Mouse (Mus musculus) liver, postnatal 0 days (tissue): ENCODE data around the gene Tmem87a. TPM values are rescaled to one million over a fixed set of nuclear protein-coding genes. Genes with fewer than 3 reads are reported as not detected.

Experiments used
- ATAC-seq: fragments of 200-750 bp; cut with Nextera tagmentation; 2 replicates; pipeline ENCODE4 v1.8.0; 2017; ENCODE audit warnings: mild to moderate bottlenecking, moderate library complexity
- DNase-seq: peaks from one replicate; pipeline ENCODE4 v3.0.0-alpha.2; 2016
- H3K27ac ChIP-seq: fragments of 300-500 bp; sonication (generic); 2 replicates; pipeline ENCODE4 v1.5.1; 2014; ENCODE audit warnings: antibody characterized with exemption, moderate library complexity, mild to moderate bottlenecking, low read depth
- H3K27me3 ChIP-seq: fragments of 300-500 bp; sonication (generic); 2 replicates; pipeline ENCODE4 v1.6.1; 2014; ENCODE audit warnings: low read length, control low read depth, mixed read lengths; ENCODE audit not compliant: insufficient read depth
- H3K36me3 ChIP-seq: fragments of 300-500 bp; sonication (generic); replicated peaks from 2 replicates; pipeline ENCODE4 v1.6.1; 2014; ENCODE audit warnings: mild to moderate bottlenecking, control low read depth, low read length, moderate library complexity, mixed read lengths; ENCODE audit not compliant: insufficient read depth
- H3K4me1 ChIP-seq: fragments of 300-500 bp; sonication (generic); 2 replicates; pipeline ENCODE4 v1.6.1; 2014; ENCODE audit warnings: antibody characterized with exemption, mild to moderate bottlenecking, control low read depth; ENCODE audit not compliant: insufficient read depth
- H3K4me2 ChIP-seq: fragments of 300-500 bp; sonication (generic); 2 replicates; pipeline ENCODE4 v1.6.1; 2014; ENCODE audit warnings: low read depth, mild to moderate bottlenecking, low read length, moderate library complexity, mixed read lengths
- H3K4me3 ChIP-seq: fragments of 300-500 bp; sonication (generic); 2 replicates; pipeline ENCODE4 v1.5.1; 2014; ENCODE audit warnings: low read depth, low read length
- H3K9ac ChIP-seq: fragments of 300-500 bp; sonication (generic); replicated peaks from 2 replicates; pipeline ENCODE4 v1.6.1; 2014; ENCODE audit warnings: mild to moderate bottlenecking, moderate library complexity
- H3K9me3 ChIP-seq: fragments of 300-500 bp; sonication (generic); 2 replicates; pipeline ENCODE4 v1.6.1; 2016; ENCODE audit warnings: mild to moderate bottlenecking, control low read depth, low read length, mixed read lengths
- CTCF ChIP-seq: sonication (generic); IDR thresholded peaks from 2 replicates; pipeline ENCODE4 v1.5.1; 2016; ENCODE audit warnings: antibody characterized with exemption, low read depth
- EP300 ChIP-seq: IDR thresholded peaks from 2 replicates; pipeline ENCODE4 v1.6.1; 2016; ENCODE audit warnings: antibody characterized with exemption, low read depth, mild to moderate bottlenecking
- WGBS: fragments of 180-500 bp; shearing (Covaris S2); extraction: QIAGEN DNeasy Blood & Tissue Kit; methylation state at CpG from one replicate; pipeline ENCODE4 v1.1.7; 2014; ENCODE audit not compliant: insufficient replicate concordance; 5-methylcytosine and 5-hydroxymethylcytosine counted together
- polyA plus RNA-seq: library from polyadenylated mRNA; unstranded; fragments of >200 nt; fragmentation: Nextera tagmentation; extraction: Ambion mirVana; gene quantifications from 2 replicates; pipeline ENCODE4 v1.2.1, GENCODE M21; 2015

Tmem87a gene
- polyA plus RNA-seq, 1 experiment from 2014 or later: 3.2 TPM

DNA sequence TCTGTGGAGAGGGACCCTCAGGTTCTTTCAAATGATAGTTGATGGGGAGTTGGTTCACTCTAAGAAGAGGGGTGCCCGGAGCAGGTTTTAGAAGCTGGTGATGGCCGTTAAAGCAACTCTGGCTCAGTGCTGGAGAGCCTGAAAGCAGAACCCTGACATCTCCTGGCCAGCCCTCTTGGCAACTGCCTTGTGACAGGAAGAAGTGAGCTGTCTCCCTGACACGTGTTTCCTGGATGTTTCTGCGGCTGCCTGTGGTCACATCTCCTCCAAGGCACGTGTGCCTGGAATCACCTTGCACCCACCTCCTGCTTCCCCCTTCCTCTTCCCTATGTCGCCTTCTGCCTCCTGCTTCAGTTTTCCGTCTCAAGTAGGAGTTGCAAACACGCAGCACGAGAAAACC is 55.8 kb downstream of the Tmem87a start:
- Histone ChIP-seq H3K9ac (no peak overlapping the region), H3K4me2 (0 out of 2 replicates have a peak overlapping the region, but pooled peaks have one; percentile 7), H3K27me3 (no peaks in the 10 kb centered on the region), H3K27ac (0 out of 2 replicates have a peak overlapping the region, but pooled peaks have one; percentile 19), H3K4me3 (no peak overlapping the region), H3K9me3 (no peaks in the 10 kb centered on the region), H3K4me1 (peaks cover 12% of the 10 kb centered on the region), H3K36me3 (peaks cover 36% of the 10 kb centered on the region)
- ATAC-seq (no peak), DNase-seq (peak; percentile 27)
- 33% methylated on average over 9 of the region's 9 CpGs for WGBS
- TF ChIP-seq CTCF (no peak), EP300 (no peak)

DNA sequence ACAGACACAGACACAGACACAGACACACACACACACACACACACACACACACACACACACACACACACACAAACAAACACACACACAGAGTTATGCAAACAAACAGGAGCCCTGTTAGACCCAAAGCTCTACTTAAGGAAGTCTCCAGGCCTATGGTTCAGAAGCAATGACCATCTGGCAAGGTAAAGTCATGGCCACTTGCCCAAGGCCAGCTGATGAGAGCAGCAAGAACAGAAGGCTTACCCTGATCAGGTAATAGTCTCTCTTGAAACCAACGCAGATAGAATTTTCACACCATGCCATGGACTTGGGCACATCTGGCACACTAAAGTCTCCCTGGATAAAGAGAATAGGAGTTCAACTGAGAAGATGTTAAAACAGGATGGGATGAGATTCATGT is 62.2 kb downstream of the Tmem87a start:
- Histone ChIP-seq H3K27ac (no peak overlapping the region), H3K9me3 (no peaks in the 10 kb centered on the region), H3K9ac (no peak overlapping the region), H3K36me3 (peaks cover 69% of the 10 kb centered on the region), H3K27me3 (no peaks in the 10 kb centered on the region), H3K4me3 (no peak overlapping the region), H3K4me1 (no peaks in the 10 kb centered on the region), H3K4me2 (no peak overlapping the region)
- DNase-seq: no peak
- 84% methylated on average over 1 of the region's 1 CpGs for WGBS
- TF ChIP-seq CTCF (no peak), EP300 (no peak)
- ATAC-seq: no peak

GRCm38 (mm10) chr2:120337886-120338285 is 66.0 kb downstream of the Tmem87a start:
- DNase-seq (no peak), ATAC-seq (peak; percentile 50)
- no peak overlapping the region for H3K4me2 ChIP-seq
- no peaks in the 10 kb centered on the region for H3K9me3 ChIP-seq
- H3K4me3 ChIP-seq: no peak overlapping the region
- TF ChIP-seq EP300 (no peak), CTCF (peak; percentile 49)
- H3K4me1 ChIP-seq: no peaks in the 10 kb centered on the region
- H3K9ac ChIP-seq: no peak overlapping the region
- H3K27ac ChIP-seq: no peak overlapping the region
- no peaks in the 10 kb centered on the region for H3K27me3 ChIP-seq
- 53% methylated on average over 2 of the region's 2 CpGs for WGBS
- peaks cover 60% of the 10 kb centered on the region for H3K36me3 ChIP-seq

DNA sequence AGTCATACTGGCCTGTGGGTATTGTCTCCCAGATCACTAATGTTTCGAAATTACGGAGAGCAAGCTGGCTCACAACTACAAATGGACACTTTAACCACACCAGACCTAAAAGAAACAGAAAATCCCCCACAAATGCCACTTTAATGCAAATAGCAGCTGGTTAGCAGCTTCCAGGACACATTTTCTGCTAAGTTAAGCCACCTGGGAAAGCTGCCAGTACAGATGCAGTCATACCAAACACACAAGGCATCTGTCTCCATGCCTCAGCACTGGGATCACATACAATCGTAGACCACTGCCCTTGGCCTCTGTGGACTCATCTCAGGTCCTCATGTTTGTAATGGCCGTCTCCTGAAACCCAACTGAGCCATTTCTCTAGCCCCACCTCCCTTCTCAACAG is 72.3 kb downstream of the Tmem87a start:
- Histone ChIP-seq H3K4me2 (no peak overlapping the region), H3K27me3 (no peaks in the 10 kb centered on the region), H3K36me3 (peaks cover 67% of the 10 kb centered on the region), H3K9me3 (no peaks in the 10 kb centered on the region), H3K9ac (no peak overlapping the region), H3K4me1 (no peaks in the 10 kb centered on the region), H3K27ac (no peak overlapping the region), H3K4me3 (no peak overlapping the region)
- no peak for DNase-seq
- ATAC-seq: no peak
- 92% methylated on average over 4 of the region's 4 CpGs for WGBS
- TF ChIP-seq EP300: no peak
- no peak for TF ChIP-seq CTCF

- Histone ChIP-seq H3K9me3 (no peaks in the 10 kb centered on the region), H3K27ac (no peak overlapping the region), H3K4me1 (no peaks in the 10 kb centered on the region), H3K9ac (no peak overlapping the region), H3K36me3 (peaks cover 23% of the 10 kb centered on the region), H3K4me3 (no peak overlapping the region), H3K27me3 (no peaks in the 10 kb centered on the region), H3K4me2 (no peak overlapping the region)
- ATAC-seq: no peak
- WGBS: 62% methylated on average over 4 of the region's 4 CpGs
- TF ChIP-seq CTCF: no peak
- no peak for DNase-seq
Observed at GRCm38 (mm10) chr2:120315077-120315476, 88.8 kb downstream of the Tmem87a start.

DNA sequence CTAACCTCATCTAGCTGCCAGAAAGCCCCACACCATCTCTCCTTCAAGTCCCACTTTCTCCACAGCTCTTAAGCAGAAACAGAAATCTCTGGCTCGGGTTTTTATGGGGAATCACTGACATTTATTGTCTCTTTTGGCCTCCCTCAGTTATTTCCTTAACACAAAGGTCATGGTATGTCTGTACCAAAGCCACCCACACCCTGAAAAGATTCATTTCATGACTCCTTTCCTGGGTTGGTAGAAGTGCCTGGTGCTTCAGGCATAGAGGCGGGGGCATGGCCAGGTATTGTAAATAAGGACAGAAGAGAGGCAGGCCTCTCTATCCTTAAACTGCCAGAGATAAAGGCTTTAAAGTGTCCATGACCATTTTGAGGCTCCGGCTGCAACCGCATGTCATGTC is 89.4 kb downstream of the Tmem87a start:
- Histone ChIP-seq H3K9ac (no peak overlapping the region), H3K27ac (no peak overlapping the region), H3K9me3 (no peaks in the 10 kb centered on the region), H3K4me1 (no peaks in the 10 kb centered on the region), H3K36me3 (peaks cover 23% of the 10 kb centered on the region), H3K4me3 (no peak overlapping the region), H3K4me2 (no peak overlapping the region), H3K27me3 (no peaks in the 10 kb centered on the region)
- 79% methylated on average over 4 of the region's 4 CpGs for WGBS
- no peak for DNase-seq
- ATAC-seq: no peak
- TF ChIP-seq CTCF (no peak), EP300 (no peak)

GRCm38 (mm10) chr2:120313976-120314375 is 89.9 kb downstream of the Tmem87a start, which contains the start of gene Pla2g4f:
Gene Pla2g4f (minus strand): TSS chr2:120314165.
- ATAC-seq (no peak), DNase-seq (no peak)
- TF ChIP-seq CTCF (no peak), EP300 (no peak)
- H3K9me3 ChIP-seq: no peaks in the 10 kb centered on the region
- H3K36me3 ChIP-seq: peaks cover 21% of the 10 kb centered on the region
- no peak within 1 kb of the TSS for H3K4me2 ChIP-seq
- no peaks in the 10 kb centered on the region for H3K27me3 ChIP-seq
- WGBS: 40% methylated on average over 3 of the region's 3 CpGs
- no peaks in the 10 kb centered on the region for H3K4me1 ChIP-seq
- H3K27ac ChIP-seq: no peak within 1 kb of the TSS
- H3K9ac ChIP-seq: no peak within 1 kb of the TSS
- H3K4me3 ChIP-seq: no peak within 1 kb of the TSS
